Mouse (Mus musculus) fibroblast of lung, adult 2 months (primary cell): ENCODE data around the gene Hs6st1.

Source experiments
- DNase-seq: peaks from one replicate; pipeline ENCODE4 v3.0.0-alpha.2; 2011; ENCODE audit warnings: low read depth

Hs6st1 gene

GRCm38 (mm10) chr1:36130307-36131035 is 62.3 kb downstream of the Hs6st1 start:
- DNase-seq, result no peak

- no peak for DNase-seq
Observed at GRCm38 (mm10) chr1:36131154-36131553, 63.0 kb downstream of the Hs6st1 start.

GRCm38 (mm10) chr1:36131766-36132165 is 63.6 kb downstream of the Hs6st1 start:
- DNase-seq, result no peak

- no peak for DNase-seq
Observed at GRCm38 (mm10) chr1:36132211-36132610, 64.0 kb downstream of the Hs6st1 start.

GRCm38 (mm10) chr1:36133041-36133440 is 64.8 kb downstream of the Hs6st1 start:
- DNase-seq, result no peak

GRCm38 (mm10) chr1:36133647-36134046 is 65.4 kb downstream of the Hs6st1 start:
- DNase-seq, result no peak

GRCm38 (mm10) chr1:36134584-36134983 is 66.4 kb downstream of the Hs6st1 start:
- no peak for DNase-seq

GRCm38 (mm10) chr1:36140311-36140710 is 72.1 kb downstream of the Hs6st1 start:
- no peak for DNase-seq

- DNase-seq, result no peak
Observed at GRCm38 (mm10) chr1:36145050-36145449, 76.8 kb downstream of the Hs6st1 start.

GRCm38 (mm10) chr1:36148809-36149208 is 80.6 kb downstream of the Hs6st1 start:
- DNase-seq, result no peak

- no peak for DNase-seq
Observed at GRCm38 (mm10) chr1:36149411-36149810, 81.2 kb downstream of the Hs6st1 start.
